Mouse (Mus musculus): ENCODE data around the gene Clip2.

- no peak for TF ChIP-seq CTCF (IDR thresholded peaks at IDR 0.05; ENCODE audit: low read depth, low read length)
- TF ChIP-seq TAL1 (conservative IDR thresholded peaks at IDR 0.05; ENCODE audit: low read depth, low read length): no peak
- no peak for TF ChIP-seq GATA1 (IDR thresholded peaks at IDR 0.05; ENCODE audit: borderline replicate concordance, low read length)
Measured at GRCm38 (mm10) chr5:134593093-134593492, 40.9 kb upstream of the Clip2 start.

Data from G1E (cell line).